ENCODE assay signal across 8 mouse cellular contexts in genomic region chr1:189012846-189013586, GRCm38 (mm10). TPM values are rescaled to one million over a fixed set of nuclear protein-coding genes. Genes with fewer than 3 reads are reported as not detected.
DNase-seq lines count a peak whose midpoint lies in the region; ATAC-seq and TF ChIP-seq lines count a peak whose summit lies in the region.

No protein-coding gene starts in this region.

- 5% methylated on average over 16 of the region's 16 CpGs for WGBS in forebrain, embryonic 10.5 days
- WGBS in forebrain, embryonic 16.5 days = 10% methylated on average over 16 of the region's 16 CpGs
- 9% methylated on average over 16 of the region's 16 CpGs for WGBS in hindbrain, postnatal 0 days
- 3% methylated on average over 16 of the region's 16 CpGs for WGBS in lung, embryonic 15.5 days
- 2% methylated on average over 16 of the region's 16 CpGs for WGBS in stomach, postnatal 0 days

- no peak overlapping the region for H3K9ac ChIP-seq in forebrain, embryonic 16.5 days (replicated peaks; ENCODE audit: low read depth, low read length)
- no peak overlapping the region for H3K9ac ChIP-seq in hindbrain, postnatal 0 days (replicated peaks; ENCODE audit: low read length)
- H3K9ac ChIP-seq in lung, embryonic 15.5 days = no peak overlapping the region
- H3K9ac ChIP-seq in stomach, postnatal 0 days (ENCODE audit: low read length) = no peak overlapping the region

- H3K27me3 ChIP-seq in forebrain, embryonic 10.5 days (ENCODE audit: poor library complexity, severe bottlenecking) = peaks cover 28% of the 10 kb centered on the region
- peaks cover 6% of the 10 kb centered on the region; the same call in 1 of the 2 replicates for H3K27me3 ChIP-seq in forebrain, embryonic 16.5 days (replicated peaks; ENCODE audit: control insufficient read depth, insufficient read depth, low read length)
- H3K27me3 ChIP-seq in hindbrain, postnatal 0 days (ENCODE audit: insufficient read depth, low read length) = no peaks in the 10 kb centered on the region
- H3K27me3 ChIP-seq in lung, embryonic 15.5 days = no peaks in the 10 kb centered on the region
- no peaks in the 10 kb centered on the region for H3K27me3 ChIP-seq in stomach, postnatal 0 days (ENCODE audit: control insufficient read depth, insufficient read depth, low read length)

- no peaks in the 10 kb centered on the region for H3K36me3 ChIP-seq in forebrain, embryonic 10.5 days (replicated peaks)
- no peaks in the 10 kb centered on the region for H3K36me3 ChIP-seq in forebrain, embryonic 16.5 days (ENCODE audit: control insufficient read depth, insufficient read depth)
- H3K36me3 ChIP-seq in hindbrain, postnatal 0 days (ENCODE audit: insufficient read depth, low read length) = no peaks in the 10 kb centered on the region
- no peaks in the 10 kb centered on the region for H3K36me3 ChIP-seq in lung, embryonic 15.5 days
- H3K36me3 ChIP-seq in stomach, postnatal 0 days (ENCODE audit: control insufficient read depth, insufficient read depth, low read length) = no peaks in the 10 kb centered on the region

- DNase-seq in forebrain, embryonic 10.5 days (ENCODE audit: extremely low spot score, low spot score) = no peak
- DNase-seq in adrenal gland, postnatal 25 days = peak; percentile 14
- no peak for DNase-seq in hindbrain, postnatal 0 days (ENCODE audit: low spot score)
- DNase-seq in stomach, postnatal 0 days (ENCODE audit: low spot score) = peak; percentile 67
- no peak for DNase-seq in right cerebral cortex, postnatal 10 days (ENCODE audit: low spot score in 2 of 2)
- DNase-seq in layer of hippocampus, adult 11-12 months (ENCODE audit: low spot score) = no peak

- H3K27ac ChIP-seq in forebrain, embryonic 10.5 days = peak overlapping the region; percentile 40; the same call in 1 of the 2 replicates
- H3K27ac ChIP-seq in forebrain, embryonic 16.5 days (ENCODE audit: low read length) = no peak overlapping the region
- no peak overlapping the region for H3K27ac ChIP-seq in hindbrain, postnatal 0 days
- peak overlapping the region; percentile 2; the same call in 1 of the 2 replicates for H3K27ac ChIP-seq in lung, embryonic 15.5 days
- no peak overlapping the region for H3K27ac ChIP-seq in stomach, postnatal 0 days (replicated peaks)

- ATAC-seq in forebrain, embryonic 16.5 days = no peak
- no peak for ATAC-seq in hindbrain, postnatal 0 days
- peak; percentile 57 for ATAC-seq in lung, embryonic 15.5 days (ENCODE audit: borderline replicate concordance, extremely low read depth, low FRiP score, low TSS enrichment)
- ATAC-seq in stomach, postnatal 0 days (ENCODE audit: low FRiP score, low TSS enrichment) = peak; percentile 39; the same call in 1 of the 2 replicates

- TF ChIP-seq CTCF in hindbrain, postnatal 0 days (IDR thresholded peaks at IDR 0.05; ENCODE audit: low read depth) = no peak
- TF ChIP-seq CTCF in stomach, postnatal 0 days (IDR thresholded peaks at IDR 0.05; ENCODE audit: low read depth) = no peak

- no peaks in the 10 kb centered on the region for H3K9me3 ChIP-seq in forebrain, embryonic 10.5 days
- H3K9me3 ChIP-seq in forebrain, embryonic 16.5 days (ENCODE audit: control insufficient read depth, low read length) = no peaks in the 10 kb centered on the region
- no peaks in the 10 kb centered on the region for H3K9me3 ChIP-seq in hindbrain, postnatal 0 days (ENCODE audit: low read length)
- no peaks in the 10 kb centered on the region for H3K9me3 ChIP-seq in lung, embryonic 15.5 days
- H3K9me3 ChIP-seq in stomach, postnatal 0 days (ENCODE audit: control insufficient read depth, low read length) = no peaks in the 10 kb centered on the region

- H3K4me2 ChIP-seq in forebrain, embryonic 16.5 days (ENCODE audit: low read length) = no peak overlapping the region
- H3K4me2 ChIP-seq in hindbrain, postnatal 0 days (ENCODE audit: low read depth, low read length) = peak overlapping the region; percentile 30
- peak overlapping the region; percentile 51 for H3K4me2 ChIP-seq in lung, embryonic 15.5 days
- peak overlapping the region; percentile 50 for H3K4me2 ChIP-seq in stomach, postnatal 0 days (replicated peaks; ENCODE audit: low read depth)

- H3K4me3 ChIP-seq in forebrain, embryonic 10.5 days = peak overlapping the region; percentile 18; the same call in 1 of the 2 replicates
- no peak overlapping the region for H3K4me3 ChIP-seq in forebrain, embryonic 16.5 days (replicated peaks; ENCODE audit: low read length)
- H3K4me3 ChIP-seq in hindbrain, postnatal 0 days (ENCODE audit: low read length) = no peak overlapping the region
- peak overlapping the region; percentile 3; the same call in 1 of the 2 replicates for H3K4me3 ChIP-seq in lung, embryonic 15.5 days
- H3K4me3 ChIP-seq in stomach, postnatal 0 days (ENCODE audit: low read depth, low read length) = no peak overlapping the region

- H3K4me1 ChIP-seq in forebrain, embryonic 10.5 days = peaks cover 38% of the 10 kb centered on the region
- H3K4me1 ChIP-seq in forebrain, embryonic 16.5 days (replicated peaks; ENCODE audit: control insufficient read depth, insufficient read depth, low read length) = peaks cover 8% of the 10 kb centered on the region
- 0 out of 2 replicates have a peak, but pooled peaks cover 3% of the 10 kb centered on the region for H3K4me1 ChIP-seq in hindbrain, postnatal 0 days (ENCODE audit: insufficient read depth, low read length)
- peaks cover 15% of the 10 kb centered on the region for H3K4me1 ChIP-seq in lung, embryonic 15.5 days
- H3K4me1 ChIP-seq in stomach, postnatal 0 days (replicated peaks; ENCODE audit: control insufficient read depth, insufficient read depth) = 0 out of 2 replicates have a peak, but pooled peaks cover 5% of the 10 kb centered on the region

- no peak for TF ChIP-seq EP300 in stomach, postnatal 0 days (optimal IDR thresholded peaks at IDR 0.05)

RNA-seq across cellular contexts. Expression of gene Kctd3, which starts 5.4 kb away (rescaled TPM):
- polyA plus RNA-seq in forebrain, embryonic 10.5 days (2016; fragmentation: Nextera tagmentation; extraction: Ambion mirVana) = 27.4 and 27.9 TPM in 2 replicates
- polyA plus RNA-seq in forebrain, embryonic 16.5 days (2015; fragmentation: Nextera tagmentation; extraction: Ambion mirVana) = 43.9 and 46.7 TPM in 2 replicates
- 36.9 and 40.3 TPM in 2 replicates for total RNA-seq in adrenal gland, postnatal 25 days (2021)
- total RNA-seq in hindbrain, postnatal 0 days (2014; rRNA removed) = 65.0 and 73.8 TPM in 2 replicates
- 40.7 and 45.4 TPM in 2 replicates for polyA plus RNA-seq in hindbrain, postnatal 0 days (2015; fragmentation: Nextera tagmentation; extraction: Ambion mirVana)
- 33.2 and 33.9 TPM in 2 replicates for polyA plus RNA-seq in lung, embryonic 15.5 days (2015; fragmentation: Nextera tagmentation; extraction: Ambion mirVana)
- 13.6 and 16.0 TPM in 2 replicates for polyA plus RNA-seq in stomach, postnatal 0 days (2015; fragmentation: Nextera tagmentation; extraction: Ambion mirVana)

Comparison
In these comparisons a context has a peak if more than half of its experiments do, and no peak if none do; other contexts are left out.
1. H3K27ac ChIP-seq: peak in forebrain, embryonic 10.5 days (single experiment) and lung, embryonic 15.5 days (single experiment); none in forebrain, embryonic 16.5 days (single experiment), hindbrain, postnatal 0 days (single experiment) and stomach, postnatal 0 days (single experiment).
2. H3K4me3 ChIP-seq: peak in forebrain, embryonic 10.5 days (single experiment) and lung, embryonic 15.5 days (single experiment); none in forebrain, embryonic 16.5 days (single experiment), hindbrain, postnatal 0 days (single experiment) and stomach, postnatal 0 days (single experiment).
3. DNase-seq: peak in adrenal gland, postnatal 25 days (single experiment) and stomach, postnatal 0 days (single experiment); none in forebrain, embryonic 10.5 days (single experiment), hindbrain, postnatal 0 days (single experiment), right cerebral cortex, postnatal 10 days (0 of 2) and layer of hippocampus, adult 11-12 months (single experiment).
4. ATAC-seq: peak in lung, embryonic 15.5 days (single experiment) and stomach, postnatal 0 days (single experiment); none in forebrain, embryonic 16.5 days (single experiment) and hindbrain, postnatal 0 days (single experiment).